In the genomic region with DNA sequence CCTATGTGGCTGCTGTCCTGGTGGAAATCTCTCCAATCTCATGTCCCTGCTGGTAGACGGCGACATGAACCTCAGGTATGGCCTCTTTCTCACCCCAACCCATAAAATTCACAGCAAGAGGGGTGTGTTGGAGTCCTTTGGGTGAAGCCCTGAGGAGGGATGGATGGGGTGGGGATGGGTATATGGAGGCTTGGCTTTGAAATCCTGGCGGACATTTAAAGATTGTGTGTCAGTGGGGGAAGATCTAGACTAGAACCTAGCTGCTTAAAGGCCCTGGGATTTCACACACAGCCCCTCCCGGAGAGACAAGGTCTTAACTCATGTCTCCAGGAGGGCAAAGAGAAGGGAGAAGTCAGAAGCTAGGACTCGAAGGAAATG, we compare ENCODE assay signal across 11 mouse cellular contexts. TPM values are rescaled to one million over a fixed set of nuclear protein-coding genes. Genes with fewer than 3 reads are reported as not detected.
DNase-seq lines count a peak whose midpoint lies in the region; ATAC-seq and TF ChIP-seq lines count a peak whose summit lies in the region.
"Had no signal": no experiment of that assay in that cellular context is flagged by ENCODE, and none has a peak within 500 bp of the region (broad histone marks: within the 10 kb centered on the region; RNA-seq: fewer than 3 reads in every experiment).

No protein-coding gene starts in this region.

- 27% methylated on average over 5 of the region's 5 CpGs for WGBS in heart, embryonic 13.5 days
- 39% methylated on average over 5 of the region's 5 CpGs for WGBS in forebrain, postnatal 0 days
- WGBS in limb, embryonic 15.5 days: 35% methylated on average over 5 of the region's 5 CpGs

- DNase-seq in heart, postnatal 10 days: no peak
- DNase-seq in forebrain, postnatal 0 days: no peak
- DNase-seq in embryo, embryonic 11 days: no peak
- no peak for DNase-seq in right cerebral cortex, adult 18-20 months
- DNase-seq in ovary, postnatal 14 days (ENCODE audit: low spot score): no peak
- DNase-seq: cerebellum, adult 9-10 months had no signal

- no peak for ATAC-seq in heart, embryonic 13.5 days (ENCODE audit: extremely low read depth, insufficient number of reproducible peaks, low FRiP score, low TSS enrichment)
- ATAC-seq in forebrain, postnatal 0 days: peak; percentile 27
- ATAC-seq in limb, embryonic 15.5 days (ENCODE audit: insufficient number of reproducible peaks, low FRiP score, low TSS enrichment, low read depth): no peak

- intact Hi-C loops in heart, postnatal 10 days (cut with DNase I): loop anchor here (5.0 kb wide), 1 partner anchor 420 kb away; the partner anchor contains the start of gene Gm5868

- peaks cover 7% of the 10 kb centered on the region for H3K4me1 ChIP-seq in heart, embryonic 13.5 days
- H3K4me1 ChIP-seq in ES-Bruce4 (ENCODE audit: control insufficient read depth, insufficient read depth, low read length): no peaks in the 10 kb centered on the region
- no peaks in the 10 kb centered on the region for H3K4me1 ChIP-seq in forebrain, postnatal 0 days (ENCODE audit: insufficient read depth)
- H3K4me1 ChIP-seq in limb, embryonic 15.5 days: peaks cover 9% of the 10 kb centered on the region

- no peaks in the 10 kb centered on the region for H3K36me3 ChIP-seq in heart, embryonic 13.5 days
- no peaks in the 10 kb centered on the region for H3K36me3 ChIP-seq in ES-Bruce4 (ENCODE audit: control insufficient read depth, insufficient read depth, low read length, poor library complexity, severe bottlenecking)
- H3K36me3 ChIP-seq in forebrain, postnatal 0 days (ENCODE audit: insufficient read depth): no peaks in the 10 kb centered on the region
- no peaks in the 10 kb centered on the region for H3K36me3 ChIP-seq in limb, embryonic 15.5 days

- TF ChIP-seq CTCF in ES-Bruce4 (IDR thresholded peaks at IDR 0.05; ENCODE audit: low read depth, low read length): no peak
- TF ChIP-seq CTCF in forebrain, postnatal 0 days (IDR thresholded peaks at IDR 0.05; ENCODE audit: low read depth): 0 out of 2 replicates have a peak, but pooled peaks have one; percentile 0

- peak overlapping the region; percentile 56 for H3K4me3 ChIP-seq in heart, embryonic 13.5 days
- peak overlapping the region; percentile 61; the same call in 1 of the 2 replicates for H3K4me3 ChIP-seq in ES-Bruce4 (ENCODE audit: low read depth, low read length)
- peak overlapping the region; percentile 42 for H3K4me3 ChIP-seq in forebrain, postnatal 0 days (ENCODE audit: low read depth, low read length)
- peak overlapping the region; percentile 44 for H3K4me3 ChIP-seq in limb, embryonic 15.5 days

- no peak overlapping the region for H3K9ac ChIP-seq in heart, embryonic 13.5 days
- no peak overlapping the region for H3K9ac ChIP-seq in ES-Bruce4 (ENCODE audit: low read depth, poor library complexity, severe bottlenecking)
- H3K9ac ChIP-seq in forebrain, postnatal 0 days: no peak overlapping the region
- no peak overlapping the region; the same call in 1 of the 2 replicates for H3K9ac ChIP-seq in limb, embryonic 15.5 days

- no peak overlapping the region for H3K27ac ChIP-seq in heart, embryonic 13.5 days (replicated peaks)
- no peak overlapping the region for H3K27ac ChIP-seq in ES-Bruce4 (ENCODE audit: insufficient read depth, low read length)
- no peak overlapping the region for H3K27ac ChIP-seq in forebrain, postnatal 0 days (ENCODE audit: low read depth, low read length)
- no peak overlapping the region for H3K27ac ChIP-seq in limb, embryonic 15.5 days

- TF ChIP-seq POLR2A in ES-Bruce4 (IDR thresholded peaks at IDR 0.05; ENCODE audit: insufficient read depth, low read length): no peak

- TF ChIP-seq EP300 in ES-Bruce4 (IDR thresholded peaks at IDR 0.05; ENCODE audit: insufficient read depth, low read depth, low read length): no peak

- no peaks in the 10 kb centered on the region for H3K9me3 ChIP-seq in heart, embryonic 13.5 days
- no peaks in the 10 kb centered on the region for H3K9me3 ChIP-seq in ES-Bruce4 (replicated peaks; ENCODE audit: control insufficient read depth, insufficient read depth, low read length, poor library complexity, severe bottlenecking)
- no peaks in the 10 kb centered on the region for H3K9me3 ChIP-seq in forebrain, postnatal 0 days (ENCODE audit: low read length)
- no peaks in the 10 kb centered on the region for H3K9me3 ChIP-seq in limb, embryonic 15.5 days

- peaks cover 57% of the 10 kb centered on the region for H3K27me3 ChIP-seq in heart, embryonic 13.5 days (replicated peaks)
- peaks cover 6% of the 10 kb centered on the region for H3K27me3 ChIP-seq in ES-Bruce4 (ENCODE audit: control insufficient read depth, insufficient read depth, low read length, poor library complexity, severe bottlenecking)
- H3K27me3 ChIP-seq in forebrain, postnatal 0 days (ENCODE audit: insufficient read depth, low read length): 0 out of 2 replicates have a peak, but pooled peaks cover 3% of the 10 kb centered on the region
- H3K27me3 ChIP-seq in limb, embryonic 15.5 days: peaks cover 29% of the 10 kb centered on the region

- peak overlapping the region; percentile 89 for H3K4me2 ChIP-seq in heart, embryonic 13.5 days
- H3K4me2 ChIP-seq in forebrain, postnatal 0 days (ENCODE audit: low read depth): peak overlapping the region; percentile 66
- peak overlapping the region; percentile 80 for H3K4me2 ChIP-seq in limb, embryonic 15.5 days

RNA-seq across cellular contexts. Expression of gene Slc10a4, which starts 0.9 kb away (rescaled TPM):
- polyA plus RNA-seq in heart, embryonic 13.5 days (2015; fragmentation: Nextera tagmentation; extraction: Ambion mirVana): 0.38 and 1.6 TPM in 2 replicates
- total RNA-seq in heart, postnatal 10 days (2021): not detected
- not detected in 2 replicates for polyA plus RNA-seq in ES-Bruce4 (2011; ENCODE audit: insufficient read depth, insufficient read length, low read depth, missing spikeins)
- 6.5 and 14.2 TPM in 2 replicates for total RNA-seq in forebrain, postnatal 0 days (2014; rRNA removed)
- 21.3 and 27.0 TPM in 2 replicates for polyA plus RNA-seq in forebrain, postnatal 0 days (2015; fragmentation: Nextera tagmentation; extraction: Ambion mirVana)
- polyA plus RNA-seq in limb, embryonic 15.5 days (2015; fragmentation: Nextera tagmentation; extraction: Ambion mirVana): 0.31 and 0.33 TPM in 2 replicates
- polyA plus RNA-seq: activated CD4-positive, CD25-positive, alpha-beta regulatory T cell, adult 4 months had no signal

RNA-seq across cellular contexts. Expression of gene Gm10135, which starts 33.1 kb away (rescaled TPM):
- not detected in 2 replicates for polyA plus RNA-seq in heart, embryonic 13.5 days (2015; fragmentation: Nextera tagmentation; extraction: Ambion mirVana)
- total RNA-seq in heart, postnatal 10 days (2021): not detected
- not detected in 2 replicates for polyA plus RNA-seq in ES-Bruce4 (2011; ENCODE audit: insufficient read depth, insufficient read length, low read depth, missing spikeins)
- not detected in 2 replicates for total RNA-seq in forebrain, postnatal 0 days (2014; rRNA removed)
- polyA plus RNA-seq in forebrain, postnatal 0 days (2015; fragmentation: Nextera tagmentation; extraction: Ambion mirVana): not detected in 2 replicates
- not detected in 2 replicates for polyA plus RNA-seq in limb, embryonic 15.5 days (2015; fragmentation: Nextera tagmentation; extraction: Ambion mirVana)
- total RNA-seq: layer of hippocampus, adult 18-20 months had no signal
- polyA plus RNA-seq: activated CD4-positive, CD25-positive, alpha-beta regulatory T cell, adult 4 months had no signal
